Mouse (Mus musculus): ENCODE data around the gene Il2. TPM values are rescaled to one million over a fixed set of nuclear protein-coding genes. Genes with fewer than 3 reads are reported as not detected.

The Il2 gene
- total RNA-seq (2014; fragmentation: Nextera tagmentation) (not detected in 2 replicates), total RNA-seq (2017) (0.17 TPM in 1 of 2 replicates, not detected in the other), polyA plus RNA-seq (2012) (not detected in 2 replicates)

- no peak for TF ChIP-seq CTCF (IDR thresholded peaks at IDR 0.05; ENCODE audit: low read depth, low read length)
- no peak for TF ChIP-seq GATA2 (IDR thresholded peaks at IDR 0.05; ENCODE audit: borderline replicate concordance, low read depth, low read length)
- TF ChIP-seq POLR2AphosphoS5 (IDR thresholded peaks at IDR 0.05; ENCODE audit: insufficient replicate concordance, low read depth, low read length) = no peak
- no peak for TF ChIP-seq TAL1 (conservative IDR thresholded peaks at IDR 0.05; ENCODE audit: low read depth, low read length)
- TF ChIP-seq GATA1 (IDR thresholded peaks at IDR 0.05; ENCODE audit: borderline replicate concordance, low read length) = no peak
- DNase-seq (ENCODE audit: low spot score) = no peak
- peaks cover 5% of the 10 kb centered on the region for H3K27me3 ChIP-seq (ENCODE audit: insufficient read depth, low read length)
- H3K4me1 ChIP-seq (ENCODE audit: insufficient read depth, low read depth, low read length) = no peaks in the 10 kb centered on the region
- no peak within 1 kb of the TSS for H3K4me3 ChIP-seq (ENCODE audit: low read depth, low read length)
- ATAC-seq (ENCODE audit: extremely low read depth, insufficient number of reproducible peaks, low FRiP score, poor library complexity, severe bottlenecking) = no peak
- no peaks in the 10 kb centered on the region for H3K9me3 ChIP-seq (replicated peaks)
- no peaks in the 10 kb centered on the region for H3K36me3 ChIP-seq (replicated peaks)
Observed at GRCm38 (mm10) chr3:37125655-37126054, at the start of gene Il2. Il2 (minus strand) TSS chr3:37125959.

- H3K4me1 ChIP-seq (ENCODE audit: insufficient read depth, low read depth, low read length) = no peaks in the 10 kb centered on the region
- no peaks in the 10 kb centered on the region for H3K36me3 ChIP-seq (replicated peaks)
- ATAC-seq (ENCODE audit: extremely low read depth, insufficient number of reproducible peaks, low FRiP score, poor library complexity, severe bottlenecking) = no peak
- TF ChIP-seq TAL1 (conservative IDR thresholded peaks at IDR 0.05; ENCODE audit: low read depth, low read length) (no peak), POLR2AphosphoS5 (IDR thresholded peaks at IDR 0.05; ENCODE audit: insufficient replicate concordance, low read depth, low read length) (no peak), GATA1 (IDR thresholded peaks at IDR 0.05; ENCODE audit: borderline replicate concordance, low read length) (no peak), GATA2 (IDR thresholded peaks at IDR 0.05; ENCODE audit: borderline replicate concordance, low read depth, low read length) (no peak), CTCF (IDR thresholded peaks at IDR 0.05; ENCODE audit: low read depth, low read length) (no peak)
- peaks cover 12% of the 10 kb centered on the region; the same call in 1 of the 2 replicates for H3K27me3 ChIP-seq (ENCODE audit: insufficient read depth, low read length)
- DNase-seq (ENCODE audit: low spot score) = no peak
- no peaks in the 10 kb centered on the region for H3K9me3 ChIP-seq (replicated peaks)
- H3K4me3 ChIP-seq (ENCODE audit: low read depth, low read length) = no peak overlapping the region
Observed at GRCm38 (mm10) chr3:37174711-37175572, 49.2 kb upstream of the Il2 start.

DNA sequence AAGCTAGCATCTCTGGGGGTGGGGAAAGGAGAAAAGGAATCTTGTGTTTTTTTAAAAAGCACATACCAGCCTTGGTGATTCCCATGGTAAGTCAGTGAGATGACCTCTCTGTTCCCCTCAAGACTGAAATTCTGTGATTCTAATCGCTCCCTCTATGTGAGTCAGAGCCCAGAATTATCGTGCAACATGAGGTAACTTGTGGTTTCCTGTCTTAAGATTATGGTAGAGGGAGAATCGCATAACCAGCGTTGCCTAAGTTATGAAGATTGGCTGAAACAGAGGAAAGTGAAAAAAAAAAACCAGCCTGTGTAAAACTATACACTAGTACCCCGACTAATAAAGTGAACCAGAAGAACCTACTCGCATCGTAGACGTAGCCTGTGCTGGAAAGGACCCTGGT lies 47.5 kb upstream of the Il2 start:
- peaks cover 12% of the 10 kb centered on the region; the same call in 1 of the 2 replicates for H3K27me3 ChIP-seq (ENCODE audit: insufficient read depth, low read length)
- DNase-seq (ENCODE audit: low spot score) = no peak
- no peak for ATAC-seq (ENCODE audit: extremely low read depth, insufficient number of reproducible peaks, low FRiP score, poor library complexity, severe bottlenecking)

DNA sequence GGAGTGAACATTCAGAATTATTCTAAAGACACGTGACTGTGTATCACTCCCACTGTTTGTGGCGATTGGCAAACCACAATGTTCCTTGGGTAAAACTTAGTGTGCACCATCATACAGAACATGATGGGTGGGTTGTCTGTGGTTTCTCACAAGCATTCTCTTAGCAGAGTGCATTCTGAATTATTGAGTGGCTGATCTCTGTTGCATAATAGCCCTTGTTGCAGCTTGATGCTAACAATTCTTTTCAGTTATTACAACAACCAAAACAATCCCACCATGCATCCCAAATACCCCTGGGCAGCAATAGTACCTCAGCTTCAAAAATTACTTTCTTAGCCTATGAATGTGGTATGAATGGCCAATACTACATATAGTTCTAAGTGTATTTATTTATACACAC lies 43.5 kb upstream of the Il2 start:
- Histone ChIP-seq H3K36me3 (replicated peaks) (no peaks in the 10 kb centered on the region), H3K9me3 (replicated peaks) (no peaks in the 10 kb centered on the region), H3K4me1 (ENCODE audit: insufficient read depth, low read depth, low read length) (no peaks in the 10 kb centered on the region), H3K27me3 (ENCODE audit: insufficient read depth, low read length) (peaks cover 10% of the 10 kb centered on the region), H3K4me3 (ENCODE audit: low read depth, low read length) (no peak overlapping the region)
- ATAC-seq (ENCODE audit: extremely low read depth, insufficient number of reproducible peaks, low FRiP score, poor library complexity, severe bottlenecking) (no peak), DNase-seq (ENCODE audit: low spot score) (no peak)
- TF ChIP-seq GATA2 (IDR thresholded peaks at IDR 0.05; ENCODE audit: borderline replicate concordance, low read depth, low read length) = no peak
- TF ChIP-seq TAL1 (conservative IDR thresholded peaks at IDR 0.05; ENCODE audit: low read depth, low read length) = no peak
- no peak for TF ChIP-seq CTCF (IDR thresholded peaks at IDR 0.05; ENCODE audit: low read depth, low read length)
- no peak for TF ChIP-seq GATA1 (IDR thresholded peaks at IDR 0.05; ENCODE audit: borderline replicate concordance, low read length)
- no peak for TF ChIP-seq POLR2AphosphoS5 (IDR thresholded peaks at IDR 0.05; ENCODE audit: insufficient replicate concordance, low read depth, low read length)

More for the DNA sequence above, 47.5 kb upstream of the Il2 start:
- H3K4me3 ChIP-seq (ENCODE audit: low read depth, low read length) = no peak overlapping the region
- H3K36me3 ChIP-seq (replicated peaks) = no peaks in the 10 kb centered on the region
- no peaks in the 10 kb centered on the region for H3K9me3 ChIP-seq (replicated peaks)
- no peaks in the 10 kb centered on the region for H3K4me1 ChIP-seq (ENCODE audit: insufficient read depth, low read depth, low read length)
- TF ChIP-seq GATA2 (IDR thresholded peaks at IDR 0.05; ENCODE audit: borderline replicate concordance, low read depth, low read length) (no peak), GATA1 (IDR thresholded peaks at IDR 0.05; ENCODE audit: borderline replicate concordance, low read length) (no peak), POLR2AphosphoS5 (IDR thresholded peaks at IDR 0.05; ENCODE audit: insufficient replicate concordance, low read depth, low read length) (no peak), CTCF (IDR thresholded peaks at IDR 0.05; ENCODE audit: low read depth, low read length) (no peak), TAL1 (conservative IDR thresholded peaks at IDR 0.05; ENCODE audit: low read depth, low read length) (no peak)

DNA sequence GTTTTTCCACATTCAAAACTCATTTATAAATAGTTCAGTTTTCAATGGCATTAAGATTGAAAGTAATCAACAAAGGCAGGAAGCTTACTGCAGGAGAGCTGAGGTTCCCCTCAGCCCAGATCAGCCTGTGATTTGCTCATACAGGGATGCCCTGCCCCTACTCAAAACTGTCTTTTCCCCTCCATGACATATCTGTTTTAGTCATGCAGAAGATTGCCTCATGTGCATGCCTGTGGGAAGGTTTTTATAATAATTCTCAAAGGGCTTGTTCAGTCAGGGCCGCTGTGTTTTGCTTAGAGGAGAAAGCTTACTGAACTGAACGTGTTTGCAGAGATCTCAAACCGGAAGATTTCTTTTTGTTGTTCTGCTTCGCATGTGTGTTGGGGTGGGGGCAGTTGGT lies 35.3 kb upstream of the Il2 start:
- peaks cover 2% of the 10 kb centered on the region; the same call in 1 of the 2 replicates for H3K27me3 ChIP-seq (ENCODE audit: insufficient read depth, low read length)
- H3K4me1 ChIP-seq (ENCODE audit: insufficient read depth, low read depth, low read length) = no peaks in the 10 kb centered on the region
- TF ChIP-seq CTCF (IDR thresholded peaks at IDR 0.05; ENCODE audit: low read depth, low read length) (no peak), GATA1 (IDR thresholded peaks at IDR 0.05; ENCODE audit: borderline replicate concordance, low read length) (no peak), POLR2AphosphoS5 (IDR thresholded peaks at IDR 0.05; ENCODE audit: insufficient replicate concordance, low read depth, low read length) (no peak), GATA2 (IDR thresholded peaks at IDR 0.05; ENCODE audit: borderline replicate concordance, low read depth, low read length) (no peak), TAL1 (conservative IDR thresholded peaks at IDR 0.05; ENCODE audit: low read depth, low read length) (no peak)
- no peak for DNase-seq (ENCODE audit: low spot score)
- H3K9me3 ChIP-seq (replicated peaks) = no peaks in the 10 kb centered on the region
- H3K4me3 ChIP-seq (ENCODE audit: low read depth, low read length) = no peak overlapping the region
- no peaks in the 10 kb centered on the region for H3K36me3 ChIP-seq (replicated peaks)
- ATAC-seq (ENCODE audit: extremely low read depth, insufficient number of reproducible peaks, low FRiP score, poor library complexity, severe bottlenecking) = no peak

GRCm38 (mm10) chr3:37158246-37158645 lies 32.5 kb upstream of the Il2 start:
- no peak for TF ChIP-seq TAL1 (conservative IDR thresholded peaks at IDR 0.05; ENCODE audit: low read depth, low read length)
- TF ChIP-seq GATA2 (IDR thresholded peaks at IDR 0.05; ENCODE audit: borderline replicate concordance, low read depth, low read length) = no peak
- no peak for TF ChIP-seq GATA1 (IDR thresholded peaks at IDR 0.05; ENCODE audit: borderline replicate concordance, low read length)
- no peak for TF ChIP-seq CTCF (IDR thresholded peaks at IDR 0.05; ENCODE audit: low read depth, low read length)
- no peak for TF ChIP-seq POLR2AphosphoS5 (IDR thresholded peaks at IDR 0.05; ENCODE audit: insufficient replicate concordance, low read depth, low read length)
- DNase-seq (ENCODE audit: low spot score) (no peak), ATAC-seq (ENCODE audit: extremely low read depth, insufficient number of reproducible peaks, low FRiP score, poor library complexity, severe bottlenecking) (no peak)
- no peaks in the 10 kb centered on the region for H3K36me3 ChIP-seq (replicated peaks)
- no peak overlapping the region for H3K4me3 ChIP-seq (ENCODE audit: low read depth, low read length)
- H3K27me3 ChIP-seq (ENCODE audit: insufficient read depth, low read length) = peaks cover 7% of the 10 kb centered on the region; the same call in 1 of the 2 replicates
- H3K4me1 ChIP-seq (ENCODE audit: insufficient read depth, low read depth, low read length) = no peaks in the 10 kb centered on the region
- H3K9me3 ChIP-seq (replicated peaks) = no peaks in the 10 kb centered on the region

Data from G1E (cell line).